Mouse (Mus musculus): ENCODE data around the gene Olfr311.

Olfr311 gene

DNA sequence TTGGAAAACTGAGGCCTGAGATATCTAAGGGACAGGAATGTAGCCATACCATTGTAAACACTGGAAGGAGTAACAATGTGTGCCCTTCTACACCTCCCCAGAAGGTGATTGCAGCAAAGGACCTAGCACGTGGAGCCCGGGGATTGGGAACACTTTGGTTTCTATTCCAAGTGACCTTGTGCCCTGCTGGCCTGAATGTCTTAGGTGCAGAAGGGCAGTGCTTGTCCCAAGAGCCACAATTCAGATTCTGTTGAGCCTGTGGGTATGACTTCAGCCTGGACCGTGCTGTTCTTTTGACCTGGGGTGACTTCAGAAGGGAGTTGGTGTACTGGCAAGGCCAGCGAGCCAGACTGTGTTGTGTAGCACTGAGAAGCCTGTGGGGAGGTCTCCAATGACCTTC lies 31.9 kb downstream of the Olfr311 start:
- DNase-seq (ENCODE audit: low read depth) = no peak

DNA sequence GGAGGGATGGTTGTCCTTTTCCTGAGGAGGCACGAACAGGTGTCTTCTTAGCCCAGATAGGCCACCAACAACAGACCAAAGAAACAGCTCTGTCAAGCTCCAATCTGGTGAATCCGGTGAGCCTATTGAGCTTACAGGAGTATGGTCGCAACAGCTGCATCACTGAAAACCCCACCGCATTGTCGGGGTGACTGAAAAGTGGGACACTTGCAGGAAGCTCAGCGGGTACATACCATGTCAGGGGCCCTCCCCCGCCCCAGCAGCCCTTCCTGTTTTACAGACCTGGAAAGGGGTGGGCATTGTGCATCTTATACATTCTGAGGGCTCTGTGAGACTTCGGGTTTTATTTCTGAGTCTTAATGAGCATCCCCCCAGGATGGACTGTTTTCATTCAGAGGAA lies 44.7 kb downstream of the Olfr311 start:
- no peak for DNase-seq (ENCODE audit: low read depth)

DNA sequence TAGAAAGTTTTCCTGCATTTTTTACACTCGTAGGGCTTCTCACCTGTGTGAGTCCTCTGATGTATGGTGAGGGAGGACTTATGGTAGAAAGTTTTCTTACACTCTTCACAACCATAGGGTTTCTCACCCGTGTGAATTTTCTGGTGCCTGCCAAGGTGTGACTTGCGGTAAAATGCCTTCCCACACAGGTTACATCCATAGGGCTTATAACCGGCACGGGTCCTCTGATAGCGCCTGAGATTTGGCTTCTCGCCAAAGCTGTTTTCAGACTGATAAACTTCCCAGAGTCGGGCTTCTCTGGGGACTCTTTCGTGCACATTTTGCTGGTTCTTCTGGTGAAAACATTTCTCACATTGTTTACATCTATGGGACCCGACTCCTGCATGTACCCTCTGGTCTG lies 51.5 kb downstream of the Olfr311 start:
- DNase-seq (ENCODE audit: low read depth) = no peak
